Mouse (Mus musculus): ENCODE data around the gene Arhgdib.

Gene Arhgdib

DNA sequence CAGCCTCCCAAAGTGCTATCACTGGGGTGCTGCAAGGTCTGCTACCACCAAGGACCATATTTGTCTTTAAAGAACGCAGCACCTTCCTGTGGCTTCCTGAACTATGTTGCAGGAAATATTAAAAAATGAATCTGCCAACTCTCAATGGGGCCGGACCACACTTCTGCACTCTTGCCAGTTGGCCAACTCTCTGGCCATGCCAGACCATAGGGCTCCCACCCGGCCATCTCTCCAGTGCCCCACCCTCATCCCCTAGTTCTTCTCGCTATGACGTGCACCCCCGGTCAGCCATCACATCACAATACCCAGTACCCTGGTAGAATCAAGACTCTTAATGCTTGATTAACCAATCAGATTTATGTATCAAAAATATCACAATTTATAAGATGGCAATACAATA is 57.7 kb downstream of the Arhgdib start:
- no peak for DNase-seq

DNA sequence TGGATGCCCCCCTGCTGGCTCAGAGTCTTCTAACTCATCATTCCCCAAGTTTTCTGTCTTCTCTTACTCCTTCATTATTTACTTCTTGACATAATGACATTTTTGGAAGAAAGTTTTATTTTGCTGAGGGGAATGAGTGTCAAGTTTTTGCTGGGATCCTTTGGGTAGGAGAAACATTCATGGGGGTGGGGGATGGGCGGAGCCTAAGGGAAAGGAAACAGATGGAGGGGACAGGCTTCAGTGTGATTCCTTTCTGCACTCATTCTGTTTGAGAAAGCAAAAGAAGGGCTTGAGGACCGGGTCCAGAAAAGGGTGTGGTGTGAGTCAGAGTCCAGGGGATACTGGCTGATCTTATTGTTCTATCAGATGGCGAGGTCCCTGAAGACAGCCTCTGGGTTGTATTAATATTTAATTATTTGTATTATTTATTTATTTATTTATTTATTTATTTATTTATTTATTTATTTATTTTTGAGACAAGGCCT is 58.2 kb downstream of the Arhgdib start:
- no peak for DNase-seq

DNA sequence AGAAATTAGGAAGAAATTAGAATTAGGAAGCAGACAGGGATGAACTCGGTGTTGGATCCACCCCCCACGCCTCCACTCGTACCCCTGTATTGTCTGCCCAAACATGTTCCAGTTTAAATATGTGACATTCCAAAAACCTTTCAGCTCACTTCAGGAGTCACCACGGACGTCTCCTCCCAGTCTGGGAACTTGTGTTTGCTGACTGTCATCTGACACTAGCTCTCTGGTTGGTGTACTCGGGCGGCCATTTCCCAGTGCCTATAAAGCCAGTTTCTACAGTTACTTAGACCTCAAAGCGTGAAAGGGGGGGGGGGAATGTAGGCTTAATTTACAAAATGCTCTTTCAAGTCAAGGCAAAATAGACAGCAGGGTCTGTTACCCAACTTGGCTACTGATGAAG is 60.0 kb downstream of the Arhgdib start:
- no peak for DNase-seq

DNA sequence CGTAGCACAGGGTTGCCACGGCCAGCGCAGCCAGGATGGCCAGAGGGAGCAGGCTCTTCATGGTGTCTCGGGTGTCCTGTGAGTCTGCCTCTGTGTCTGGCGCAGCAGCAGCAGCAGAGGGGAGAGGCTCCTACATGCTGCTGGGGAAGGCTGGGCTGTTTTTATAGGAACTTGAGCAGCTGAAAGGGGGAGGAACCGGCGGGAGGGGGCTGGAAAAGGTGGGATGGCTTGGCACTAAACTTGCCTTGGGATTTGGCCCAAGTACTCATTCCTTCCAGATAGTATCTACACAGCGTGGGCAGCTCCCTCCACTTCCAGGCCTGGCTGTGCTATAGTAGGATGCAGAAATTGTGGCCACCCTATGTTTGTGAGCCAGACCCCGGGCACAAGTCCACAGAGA is 66.0 kb downstream of the Arhgdib start, which contains the start of gene Mgp:
Gene Mgp (minus strand): TSS at position 154 of the 400 bp plus-strand sequence.
- no peak for DNase-seq

DNA sequence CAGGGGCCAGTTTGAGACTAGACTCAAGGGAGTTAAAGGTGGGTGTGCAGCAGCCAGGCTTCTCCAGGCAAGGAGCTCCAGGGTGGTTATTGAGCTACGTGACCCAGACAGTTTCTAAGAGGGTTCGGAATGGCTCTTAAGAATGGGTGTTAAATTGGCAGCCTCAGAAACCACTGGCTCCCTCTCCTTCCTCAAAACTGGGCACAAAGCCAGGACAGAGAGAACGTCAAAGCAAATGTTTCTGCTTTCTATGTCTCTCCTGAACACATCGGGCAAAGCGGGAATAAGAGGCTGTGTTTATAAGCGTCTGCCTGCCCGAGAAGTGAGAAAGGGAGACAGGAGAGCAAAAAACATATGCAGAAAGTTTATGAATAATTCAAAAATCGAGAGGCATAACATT is 67.1 kb downstream of the Arhgdib start:
- no peak for DNase-seq
